In genomic region chr2:58513212-58513611, GRCm38 (mm10) we compare ENCODE assay signal across 20 mouse cellular contexts. TPM values are rescaled to one million over a fixed set of nuclear protein-coding genes. Genes with fewer than 3 reads are reported as not detected.
DNase-seq lines count a peak whose midpoint lies in the region; ATAC-seq and TF ChIP-seq lines count a peak whose summit lies in the region.
"Had no signal": no experiment of that assay in that cellular context is flagged by ENCODE, and none has a peak within 500 bp of the region (broad histone marks: within the 10 kb centered on the region; RNA-seq: fewer than 3 reads in every experiment).

No protein-coding gene starts in this region.

- H3K36me3 ChIP-seq in liver, embryonic 12.5 days, result no peaks in the 10 kb centered on the region
- H3K36me3 ChIP-seq: midbrain, embryonic 15.5 days; stomach, embryonic 15.5 days had no signal

- H3K4me3 ChIP-seq in gastrocnemius, adult 2 months, result no peak overlapping the region
- no peak overlapping the region for H3K4me3 ChIP-seq in liver, embryonic 12.5 days
- H3K4me3 ChIP-seq: kidney, embryonic 15.5 days; limb, embryonic 15.5 days; midbrain, embryonic 15.5 days; stomach, embryonic 15.5 days had no signal

- H3K9me3 ChIP-seq in liver, embryonic 12.5 days (replicated peaks), result no peaks in the 10 kb centered on the region
- H3K9me3 ChIP-seq: kidney, embryonic 15.5 days; limb, embryonic 15.5 days; midbrain, embryonic 15.5 days; stomach, embryonic 15.5 days had no signal

- TF ChIP-seq CTCF in gastrocnemius, adult 2 months (IDR thresholded peaks at IDR 0.05), result no peak

- H3K27ac ChIP-seq in gastrocnemius, adult 2 months, result peak overlapping the region; percentile 24; the same call in 1 of the 2 replicates
- no peak overlapping the region for H3K27ac ChIP-seq in liver, embryonic 12.5 days
- H3K27ac ChIP-seq: kidney, embryonic 15.5 days; limb, embryonic 15.5 days; macrophage; midbrain, embryonic 15.5 days; stomach, embryonic 15.5 days had no signal

- H3K9ac ChIP-seq in liver, embryonic 12.5 days, result no peak overlapping the region
- H3K9ac ChIP-seq: kidney, embryonic 15.5 days; limb, embryonic 15.5 days; midbrain, embryonic 15.5 days; stomach, embryonic 15.5 days had no signal

- DNase-seq in gastrocnemius, adult 2 months, result no peak
- no peak for DNase-seq in gastrocnemius, postnatal 4 days (ENCODE audit: low spot score in 2 of 2)
- DNase-seq in 3134 (ENCODE audit: extremely low read depth, insufficient read length, low spot score), result peak; percentile 52
- DNase-seq in adrenal gland, postnatal 36 days, result peak; percentile 28 to 52
- no peak for DNase-seq in lung, postnatal 4 days
- no peak for DNase-seq in lung, postnatal 14 days
- DNase-seq in retina, postnatal 1 day, result no peak
- DNase-seq: cerebellum, adult 9-11 months; thymus, postnatal 4 days had no signal

- 46% methylated on average over 3 of the region's 3 CpGs for WGBS in liver, embryonic 12.5 days (ENCODE audit: insufficient replicate concordance)

- peaks cover 23% of the 10 kb centered on the region; the same call in 1 of the 2 replicates for H3K4me1 ChIP-seq in liver, embryonic 12.5 days
- H3K4me1 ChIP-seq: stomach, embryonic 15.5 days had no signal

- H3K4me2 ChIP-seq in liver, embryonic 12.5 days, result no peak overlapping the region
- H3K4me2 ChIP-seq: kidney, embryonic 15.5 days; limb, embryonic 15.5 days; midbrain, embryonic 15.5 days; stomach, embryonic 15.5 days had no signal

- intact Hi-C loops in gastrocnemius, adult 2 months (cut with DNase I), result no loop called here

- peak; percentile 40; the same call in 1 of the 2 replicates for ATAC-seq in liver, embryonic 12.5 days
- ATAC-seq: midbrain, embryonic 15.5 days had no signal

- no peaks in the 10 kb centered on the region for H3K27me3 ChIP-seq in liver, embryonic 12.5 days (replicated peaks)
- H3K27me3 ChIP-seq: kidney, embryonic 15.5 days; limb, embryonic 15.5 days; midbrain, embryonic 15.5 days; stomach, embryonic 15.5 days had no signal

RNA-seq across cellular contexts. Expression of gene Gm17409, which starts 43.3 kb away (rescaled TPM):
- not detected for total RNA-seq in gastrocnemius, adult 2 months (2021)
- not detected for total RNA-seq in gastrocnemius, postnatal 4 days (2021)
- total RNA-seq in adrenal gland, postnatal 36 days (2021), result not detected
- 0.18 TPM in 1 of 2 replicates, not detected in the other for polyA plus RNA-seq in liver, embryonic 12.5 days (2016; fragmentation: Nextera tagmentation; extraction: Ambion mirVana)
- total RNA-seq: heart, postnatal 10 days; layer of hippocampus, adult 8-10 months; left cerebral cortex, postnatal 10 days; MEL had no signal
- polyA plus RNA-seq: kidney, embryonic 15.5 days; limb, embryonic 15.5 days; macrophage; midbrain, embryonic 15.5 days; neural tube, embryonic 11.5 days; stomach, embryonic 15.5 days had no signal

RNA-seq across cellular contexts. Expression of gene Acvr1, which starts 53.7 kb away (rescaled TPM):
- total RNA-seq in gastrocnemius, adult 2 months (2021), result 10 to 100 TPM; 17.6 to 23.2 TPM
- 10 to 100 TPM; 37.6 to 43.2 TPM for total RNA-seq in gastrocnemius, postnatal 4 days (2021)
- 100 to 1,000 TPM in 1 of 2 experiments, 10 to 100 TPM in 1; 36.5 to 140 TPM for total RNA-seq in adrenal gland, postnatal 36 days (2021)
- polyA plus RNA-seq in liver, embryonic 12.5 days (2016; fragmentation: Nextera tagmentation; extraction: Ambion mirVana), result 3.4 and 3.8 TPM in 2 replicates
- total RNA-seq: MEL had no signal

RNA-seq across cellular contexts. Expression of gene Upp2, which starts 53.9 kb away (rescaled TPM):
- 1 to 10 TPM; 2.0 to 2.4 TPM for total RNA-seq in gastrocnemius, adult 2 months (2021)
- total RNA-seq in gastrocnemius, postnatal 4 days (2021), result 1 to 10 TPM; 2.3 to 3.0 TPM
- 10 to 100 TPM; 12.5 to 16.0 TPM for total RNA-seq in adrenal gland, postnatal 36 days (2021)
- polyA plus RNA-seq in liver, embryonic 12.5 days (2016; fragmentation: Nextera tagmentation; extraction: Ambion mirVana), result 1.8 and 2.6 TPM in 2 replicates
- total RNA-seq: MEL had no signal

Comparison
In these comparisons a context has a peak if more than half of its experiments do, and no peak if none do; other contexts are left out.
1. DNase-seq: peak in 3134 (single experiment) and adrenal gland, postnatal 36 days (2 of 2); none in gastrocnemius, adult 2 months (single experiment), gastrocnemius, postnatal 4 days (0 of 2), lung, postnatal 4 days (0 of 2), lung, postnatal 14 days (single experiment) and retina, postnatal 1 day (single experiment).